Mouse (Mus musculus) intestine, postnatal 0 days (tissue): ENCODE data around the gene Wdfy2. TPM values are rescaled to one million over a fixed set of nuclear protein-coding genes. Genes with fewer than 3 reads are reported as not detected.

Experiments
- ATAC-seq: fragments of 200-750 bp; cut with Nextera tagmentation; 2 replicates; pipeline ENCODE4 v1.8.0; 2017; ENCODE audit warnings: mild to moderate bottlenecking, moderate TSS enrichment, moderate library complexity
- H3K27ac ChIP-seq: fragments of 300-500 bp; sonication (generic); 2 replicates; pipeline ENCODE4 v1.5.1; 2014; ENCODE audit warnings: mild to moderate bottlenecking, low read depth, low read length, moderate library complexity
- H3K27me3 ChIP-seq: fragments of 300-500 bp; sonication (generic); replicated peaks from 2 replicates; pipeline ENCODE4 v1.6.1; 2014; ENCODE audit warnings: low read length, mixed read lengths; ENCODE audit not compliant: control insufficient read depth, insufficient read depth
- H3K36me3 ChIP-seq: fragments of 300-500 bp; sonication (generic); 2 replicates; pipeline ENCODE4 v1.6.1; 2014; ENCODE audit warnings: mild to moderate bottlenecking, moderate library complexity; ENCODE audit not compliant: control insufficient read depth, insufficient read depth
- H3K4me1 ChIP-seq: fragments of 300-500 bp; sonication (generic); replicated peaks from 2 replicates; pipeline ENCODE4 v1.6.1; 2014; ENCODE audit warnings: antibody characterized with exemption, low read length, mixed read lengths; ENCODE audit not compliant: control insufficient read depth, insufficient read depth
- H3K4me2 ChIP-seq: fragments of 300-500 bp; sonication (generic); replicated peaks from 2 replicates; pipeline ENCODE4 v1.6.1; 2014; ENCODE audit warnings: low read depth, mild to moderate bottlenecking, moderate library complexity
- H3K4me3 ChIP-seq: fragments of 300-500 bp; sonication (generic); 2 replicates; pipeline ENCODE4 v1.5.1; 2014; ENCODE audit warnings: low read depth, low read length
- H3K9ac ChIP-seq: fragments of 300-500 bp; sonication (generic); 2 replicates; pipeline ENCODE4 v1.6.1; 2014; ENCODE audit warnings: mild to moderate bottlenecking, low read depth, low read length
- H3K9me3 ChIP-seq: fragments of 300-500 bp; sonication (generic); 2 replicates; pipeline ENCODE4 v1.6.1; 2016; ENCODE audit warnings: mixed run types; ENCODE audit not compliant: control insufficient read depth
- CTCF ChIP-seq: sonication (generic); IDR thresholded peaks from 2 replicates; pipeline ENCODE4 v1.5.1; 2016; ENCODE audit warnings: low read depth, mild to moderate bottlenecking, control low read depth, antibody characterized with exemption, moderate library complexity
- WGBS: fragments of 180-500 bp; shearing (Covaris S2); extraction: QIAGEN DNeasy Blood & Tissue Kit; methylation state at CpG from one replicate; pipeline ENCODE4 v1.1.7; 2014; 5-methylcytosine and 5-hydroxymethylcytosine counted together
- polyA plus RNA-seq: library from polyadenylated mRNA; unstranded; fragments of >200 nt; fragmentation: Nextera tagmentation; extraction: Ambion mirVana; gene quantifications from 2 replicates; pipeline ENCODE4 v1.2.1, GENCODE M21; 2015

The Wdfy2 gene
- polyA plus RNA-seq, 1 experiment from 2014 or later, result 1.4 TPM

- H3K4me2 ChIP-seq, result no peak overlapping the region
- 0 out of 2 replicates have a peak, but pooled peaks cover 2% of the 10 kb centered on the region for H3K4me1 ChIP-seq
- WGBS, result 62% methylated on average over 5 of the region's 5 CpGs
- ATAC-seq, result no peak
- H3K36me3 ChIP-seq, result no peaks in the 10 kb centered on the region
- H3K4me3 ChIP-seq, result no peak overlapping the region
- H3K27me3 ChIP-seq, result no peaks in the 10 kb centered on the region
- H3K27ac ChIP-seq, result no peak overlapping the region
- H3K9ac ChIP-seq, result 0 out of 2 replicates have a peak overlapping the region, but pooled peaks have one; percentile 11
- no peaks in the 10 kb centered on the region for H3K9me3 ChIP-seq
- no peak for TF ChIP-seq CTCF
Measured at GRCm38 (mm10) chr14:62880084-62880851, 42.8 kb downstream of the Wdfy2 start.

- TF ChIP-seq CTCF, result no peak; the same call in 1 of the 2 replicates
- Histone ChIP-seq H3K9ac (no peak overlapping the region), H3K4me3 (no peak overlapping the region), H3K9me3 (no peaks in the 10 kb centered on the region), H3K36me3 (no peaks in the 10 kb centered on the region), H3K4me2 (no peak overlapping the region), H3K4me1 (0 out of 2 replicates have a peak, but pooled peaks cover 2% of the 10 kb centered on the region), H3K27me3 (no peaks in the 10 kb centered on the region), H3K27ac (no peak overlapping the region)
- WGBS, result 59% methylated on average over 4 of the region's 4 CpGs
- ATAC-seq, result no peak
Measured at GRCm38 (mm10) chr14:62882061-62882614, 44.7 kb downstream of the Wdfy2 start.

GRCm38 (mm10) chr14:62883551-62883950 is 46.1 kb downstream of the Wdfy2 start:
- 40% methylated on average over 1 of the region's 1 CpGs for WGBS
- TF ChIP-seq CTCF, result no peak
- Histone ChIP-seq H3K9me3 (no peaks in the 10 kb centered on the region), H3K4me2 (no peak overlapping the region), H3K9ac (no peak overlapping the region), H3K4me1 (0 out of 2 replicates have a peak, but pooled peaks cover 2% of the 10 kb centered on the region), H3K27me3 (no peaks in the 10 kb centered on the region), H3K27ac (no peak overlapping the region), H3K4me3 (no peak overlapping the region), H3K36me3 (no peaks in the 10 kb centered on the region)
- ATAC-seq, result no peak

- no peaks in the 10 kb centered on the region for H3K9me3 ChIP-seq
- no peaks in the 10 kb centered on the region for H3K36me3 ChIP-seq
- 41% methylated on average over 5 of the region's 5 CpGs for WGBS
- no peak for ATAC-seq
- TF ChIP-seq CTCF, result no peak
- no peak overlapping the region for H3K27ac ChIP-seq
- 0 out of 2 replicates have a peak, but pooled peaks cover 2% of the 10 kb centered on the region for H3K4me1 ChIP-seq
- no peak overlapping the region for H3K9ac ChIP-seq
- no peak overlapping the region for H3K4me2 ChIP-seq
- no peak overlapping the region for H3K4me3 ChIP-seq
- H3K27me3 ChIP-seq, result no peaks in the 10 kb centered on the region
Measured at GRCm38 (mm10) chr14:62884171-62884570, 46.7 kb downstream of the Wdfy2 start.

GRCm38 (mm10) chr14:62884639-62885038 is 47.2 kb downstream of the Wdfy2 start:
- no peak overlapping the region for H3K9ac ChIP-seq
- WGBS, result 71% methylated on average over 1 of the region's 1 CpGs

GRCm38 (mm10) chr14:62885146-62885545 is 47.7 kb downstream of the Wdfy2 start:
- ATAC-seq, result no peak
- H3K9ac ChIP-seq, result no peak overlapping the region
- H3K4me3 ChIP-seq, result no peak overlapping the region
- no peak overlapping the region for H3K27ac ChIP-seq
- peak; percentile 37 for TF ChIP-seq CTCF
- H3K4me2 ChIP-seq, result no peak overlapping the region
- no peaks in the 10 kb centered on the region for H3K9me3 ChIP-seq
- H3K36me3 ChIP-seq, result no peaks in the 10 kb centered on the region
- 0 out of 2 replicates have a peak, but pooled peaks cover 2% of the 10 kb centered on the region for H3K4me1 ChIP-seq
- WGBS, result 88% methylated on average over 2 of the region's 2 CpGs
- H3K27me3 ChIP-seq, result no peaks in the 10 kb centered on the region

More at GRCm38 (mm10) chr14:62884639-62885038, 47.2 kb downstream of the Wdfy2 start:
- Histone ChIP-seq H3K36me3 (no peaks in the 10 kb centered on the region), H3K27me3 (no peaks in the 10 kb centered on the region), H3K4me1 (0 out of 2 replicates have a peak, but pooled peaks cover 2% of the 10 kb centered on the region), H3K27ac (no peak overlapping the region), H3K4me3 (no peak overlapping the region), H3K9me3 (no peaks in the 10 kb centered on the region), H3K4me2 (no peak overlapping the region)
- no peak for TF ChIP-seq CTCF
- ATAC-seq, result no peak
